Mouse (Mus musculus): ENCODE results near the gene Carmil1.
A peak's percentile ranks its signal among the peaks of the same experiment; 100 is the strongest.

The Carmil1 gene

GRCm38 (mm10) chr13:24051496-24051895, 229.1 kb downstream of the Carmil1 start:
- DNase-seq (ENCODE audit: extremely low read depth, insufficient read length, low spot score), result no peak

- no peak for DNase-seq (ENCODE audit: extremely low read depth, insufficient read length, low spot score)
Measured at GRCm38 (mm10) chr13:24050330-24050729, 230.3 kb downstream of the Carmil1 start.

- DNase-seq (ENCODE audit: extremely low read depth, insufficient read length, low spot score), result peak; percentile 32
Measured at GRCm38 (mm10) chr13:24049267-24050034, 231.1 kb downstream of the Carmil1 start.

GRCm38 (mm10) chr13:24048611-24049010, 232.0 kb downstream of the Carmil1 start:
- no peak for DNase-seq (ENCODE audit: extremely low read depth, insufficient read length, low spot score)

GRCm38 (mm10) chr13:24045271-24045670, 235.3 kb downstream of the Carmil1 start:
- DNase-seq (ENCODE audit: extremely low read depth, insufficient read length, low spot score), result no peak

- DNase-seq (ENCODE audit: extremely low read depth, insufficient read length, low spot score), result no peak
Measured at GRCm38 (mm10) chr13:24040221-24040620, 240.4 kb downstream of the Carmil1 start.

- DNase-seq (ENCODE audit: extremely low read depth, insufficient read length, low spot score), result no peak
Measured at GRCm38 (mm10) chr13:24037502-24037901, 243.1 kb downstream of the Carmil1 start.

- no peak for DNase-seq (ENCODE audit: extremely low read depth, insufficient read length, low spot score)
Measured at GRCm38 (mm10) chr13:24036150-24036549, 244.4 kb downstream of the Carmil1 start.

- DNase-seq (ENCODE audit: extremely low read depth, insufficient read length, low spot score), result no peak
Measured at GRCm38 (mm10) chr13:24027191-24028170, 253.1 kb downstream of the Carmil1 start.

- DNase-seq (ENCODE audit: extremely low read depth, insufficient read length, low spot score), result peak; percentile 36
Measured at GRCm38 (mm10) chr13:24018515-24018914, 262.1 kb downstream of the Carmil1 start.

GRCm38 (mm10) chr13:24005528-24005927, 275.1 kb downstream of the Carmil1 start:
- no peak for DNase-seq (ENCODE audit: extremely low read depth, insufficient read length, low spot score)

- DNase-seq (ENCODE audit: extremely low read depth, insufficient read length, low spot score), result no peak
Measured at GRCm38 (mm10) chr13:24001797-24002196, 278.8 kb downstream of the Carmil1 start.

GRCm38 (mm10) chr13:24001081-24001480, 279.5 kb downstream of the Carmil1 start:
- DNase-seq (ENCODE audit: extremely low read depth, insufficient read length, low spot score), result no peak

GRCm38 (mm10) chr13:23998826-23999225, 281.8 kb downstream of the Carmil1 start:
- no peak for DNase-seq (ENCODE audit: extremely low read depth, insufficient read length, low spot score)

- DNase-seq (ENCODE audit: extremely low read depth, insufficient read length, low spot score), result no peak
Measured at GRCm38 (mm10) chr13:23994756-23995155, 285.8 kb downstream of the Carmil1 start.

- no peak for DNase-seq (ENCODE audit: extremely low read depth, insufficient read length, low spot score)
Measured at GRCm38 (mm10) chr13:23994024-23994423, 286.6 kb downstream of the Carmil1 start.

GRCm38 (mm10) chr13:23990928-23991327, 289.7 kb downstream of the Carmil1 start, which contains the start of gene Scgn:
Scgn (minus strand) TSS chr13:23991214.
- peak; percentile 6 for DNase-seq (ENCODE audit: extremely low read depth, insufficient read length, low spot score)

- DNase-seq (ENCODE audit: extremely low read depth, insufficient read length, low spot score), result no peak
Measured at GRCm38 (mm10) chr13:23990451-23990850, 290.1 kb downstream of the Carmil1 start.

- DNase-seq (ENCODE audit: extremely low read depth, insufficient read length, low spot score), result no peak
Measured at GRCm38 (mm10) chr13:23985130-23985529, 295.5 kb downstream of the Carmil1 start.

GRCm38 (mm10) chr13:23972271-23972670, 308.3 kb downstream of the Carmil1 start:
- no peak for DNase-seq (ENCODE audit: extremely low read depth, insufficient read length, low spot score)

- no peak for DNase-seq (ENCODE audit: extremely low read depth, insufficient read length, low spot score)
Measured at GRCm38 (mm10) chr13:23971870-23972269, 308.7 kb downstream of the Carmil1 start.
